Mouse (Mus musculus) limb, embryonic 14.5 days (tissue): ENCODE measurements around the gene Papss2. TPM values are rescaled to one million over a fixed set of nuclear protein-coding genes. Genes with fewer than 3 reads are reported as not detected.

Experiments used
- ATAC-seq: fragments of 200-750 bp; cut with Nextera tagmentation; 2 replicates; pipeline ENCODE4 v1.8.0; 2017; ENCODE audit warnings: low read depth, moderate number of reproducible peaks, moderate TSS enrichment; ENCODE audit not compliant: low FRiP score
- DNase-seq: peaks from one replicate; pipeline ENCODE4 v3.0.0-alpha.2; 2015; ENCODE audit warnings: low spot score
- H3K27ac ChIP-seq: fragments of 300-500 bp; sonication (generic); replicated peaks from 2 replicates; pipeline ENCODE4 v1.5.1; 2014; ENCODE audit warnings: low read depth, mild to moderate bottlenecking, low read length, moderate library complexity, mixed read lengths
- H3K27me3 ChIP-seq: fragments of 300-500 bp; sonication (generic); 2 replicates; pipeline ENCODE4 v1.6.1; 2014; ENCODE audit warnings: low read length, mixed read lengths; ENCODE audit not compliant: control insufficient read depth, insufficient read depth
- H3K36me3 ChIP-seq: fragments of 300-500 bp; sonication (generic); 2 replicates; pipeline ENCODE4 v1.6.1; 2014; ENCODE audit warnings: mild to moderate bottlenecking, low read length, moderate library complexity, mixed read lengths; ENCODE audit not compliant: control insufficient read depth, insufficient read depth
- H3K4me1 ChIP-seq: fragments of 300-500 bp; sonication (generic); 2 replicates; pipeline ENCODE4 v1.6.1; 2014; ENCODE audit warnings: antibody characterized with exemption, low read length, mixed read lengths; ENCODE audit not compliant: control insufficient read depth, insufficient read depth
- H3K4me2 ChIP-seq: fragments of 300-500 bp; sonication (generic); replicated peaks from 2 replicates; pipeline ENCODE4 v1.6.1; 2014; ENCODE audit warnings: low read depth, mild to moderate bottlenecking, low read length, moderate library complexity; ENCODE audit not compliant: severe bottlenecking
- H3K4me3 ChIP-seq: fragments of 300-500 bp; sonication (generic); replicated peaks from 2 replicates; pipeline ENCODE4 v1.5.1; 2014; ENCODE audit warnings: low read length
- H3K9ac ChIP-seq: fragments of 300-500 bp; sonication (generic); 2 replicates; pipeline ENCODE4 v1.6.1; 2014; ENCODE audit warnings: mild to moderate bottlenecking, low read depth, low read length, moderate library complexity; ENCODE audit not compliant: severe bottlenecking
- H3K9me3 ChIP-seq: fragments of 300-500 bp; sonication (generic); 2 replicates; pipeline ENCODE4 v1.6.1; 2016; ENCODE audit warnings: low read length; ENCODE audit not compliant: control insufficient read depth
- POLR2A ChIP-seq: fragments of 200-500 bp; IDR thresholded peaks from 2 replicates; pipeline ENCODE4 v1.8.0; 2012; ENCODE audit warnings: inconsistent platforms, mild to moderate bottlenecking, moderate library complexity, borderline replicate concordance; ENCODE audit not compliant: insufficient read depth, insufficient read length; ENCODE audit errors: extremely low read depth
- WGBS: fragments of 180-500 bp; shearing (Covaris S2); extraction: QIAGEN DNeasy Blood & Tissue Kit; methylation state at CpG from one replicate; pipeline ENCODE4 v1.1.7; 2014; 5-methylcytosine and 5-hydroxymethylcytosine counted together
- polyA plus RNA-seq, 2 experiments: library from polyadenylated mRNA; depleted of rRNA in 1 of 2; stranded (reverse) in 1 of 2; unstranded in 1 of 2; fragments of >200 nt; fragmentation: Nextera tagmentation in 1 of 2; extraction: Ambion mirVana in 1 of 2; gene quantifications; 2 replicates each; pipeline versions ENCODE4 v1.2.1 to v1.2.3; 2012 to 2014

Gene Papss2
- polyA plus RNA-seq, 2 experiments = 48.2 to 62.0 TPM

DNA sequence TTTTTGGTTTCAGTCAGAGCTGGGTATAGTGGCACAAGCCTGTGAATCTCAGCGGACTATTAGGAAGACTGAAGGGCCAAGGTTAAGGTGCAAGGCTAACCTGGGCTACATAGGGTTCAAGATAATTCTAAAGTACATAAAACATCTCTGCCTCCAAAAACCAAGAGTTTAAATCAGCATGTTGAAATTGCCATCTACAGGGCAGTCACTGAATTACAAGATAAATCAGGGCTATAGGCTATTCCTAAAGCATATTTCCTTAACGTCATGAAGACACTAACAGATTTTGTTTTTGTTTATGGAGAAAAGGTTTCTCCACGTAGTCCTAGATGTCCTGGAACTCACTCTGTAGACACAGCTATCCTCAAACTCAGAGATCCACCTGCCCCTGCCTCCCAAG lies 114.7 kb downstream of the Papss2 start:
- Histone ChIP-seq H3K4me1 (0 out of 2 replicates have a peak, but pooled peaks cover 4% of the 10 kb centered on the region), H3K9ac (no peak overlapping the region), H3K4me2 (no peak overlapping the region), H3K36me3 (peaks cover 15% of the 10 kb centered on the region), H3K9me3 (no peaks in the 10 kb centered on the region), H3K27ac (no peak overlapping the region), H3K4me3 (no peak overlapping the region), H3K27me3 (no peaks in the 10 kb centered on the region)
- 64% methylated on average over 3 of the region's 3 CpGs for WGBS
- no peak for TF ChIP-seq POLR2A
- ATAC-seq (no peak), DNase-seq (peak; percentile 27)

DNA sequence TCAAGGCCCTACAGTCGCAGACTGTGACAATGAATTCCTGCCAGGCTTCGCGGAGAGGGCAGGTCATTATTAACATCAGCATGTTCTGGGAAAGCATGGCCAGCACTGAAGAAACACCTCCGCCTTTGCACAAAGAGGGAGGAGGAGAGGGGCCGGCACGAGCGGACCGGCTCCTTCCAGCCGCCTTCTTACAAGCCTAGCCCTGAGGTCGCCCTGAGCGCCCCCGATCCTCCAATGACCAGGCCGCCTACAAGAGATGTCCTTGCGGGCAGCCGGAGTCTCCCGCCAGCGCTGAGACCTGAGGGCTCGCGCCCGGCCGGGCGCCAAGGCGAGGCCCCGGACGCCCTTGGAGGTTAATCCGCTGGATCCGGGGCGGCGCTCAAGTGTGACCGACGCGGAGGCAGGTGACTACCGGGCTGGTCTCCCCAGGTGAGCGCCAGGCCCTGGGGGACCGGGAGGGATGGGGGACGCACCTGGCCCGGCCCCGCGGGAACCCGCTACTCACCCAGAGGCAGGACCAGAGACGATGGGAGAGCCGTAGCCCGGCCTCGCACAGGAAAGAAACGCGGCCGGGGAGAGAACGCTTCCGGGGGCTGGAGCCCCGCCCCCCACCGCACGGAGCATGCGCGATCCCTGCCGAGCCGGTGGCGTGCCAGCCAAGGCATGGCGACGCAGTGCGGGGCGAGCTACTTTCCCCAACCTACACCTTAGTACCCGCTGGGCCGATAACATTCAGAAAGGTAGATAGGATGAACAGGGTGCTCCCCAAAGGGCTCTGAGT lies 116.4 kb downstream of the Papss2 start:
- Histone ChIP-seq H3K4me1 (0 out of 2 replicates have a peak, but pooled peaks cover 4% of the 10 kb centered on the region), H3K27ac (peak overlapping the region; percentile 68), H3K4me2 (peak overlapping the region; percentile 61), H3K36me3 (peaks cover 5% of the 10 kb centered on the region; the same call in 1 of the 2 replicates), H3K9me3 (no peaks in the 10 kb centered on the region), H3K4me3 (peak overlapping the region; percentile 95), H3K9ac (peak overlapping the region; percentile 90), H3K27me3 (no peaks in the 10 kb centered on the region)
- peak; percentile 96 for ATAC-seq
- WGBS = under 1% methylated on average over 63 of the region's 63 CpGs
- TF ChIP-seq POLR2A = peak; percentile 88; the same call in 1 of the 2 replicates
- DNase-seq = peak; percentile 92

DNA sequence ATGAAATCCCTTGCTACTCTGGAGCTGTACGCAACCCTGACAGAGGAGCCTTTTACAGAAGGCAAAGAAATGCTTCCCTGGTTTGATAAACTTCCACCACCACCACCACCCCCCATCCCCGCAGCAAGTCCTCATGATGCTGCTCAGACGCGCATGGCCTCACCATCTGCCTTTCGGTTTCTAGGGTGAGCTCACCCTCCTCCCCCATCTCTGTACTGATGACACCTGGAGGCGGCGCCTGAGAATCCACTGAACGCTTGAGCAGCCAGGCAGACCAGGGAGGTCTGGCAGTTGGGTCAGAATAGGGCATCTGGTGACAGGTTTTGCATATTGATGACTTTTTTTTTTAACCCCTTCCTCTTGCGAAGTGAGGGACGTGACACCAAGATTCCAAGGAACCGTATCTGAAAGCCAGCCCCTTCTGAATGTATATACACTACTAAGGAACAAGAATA lies 117.0 kb downstream of the Papss2 start:
- DNase-seq (peak; percentile 73), ATAC-seq (peak; percentile 82)
- WGBS = 1% methylated on average over 11 of the region's 11 CpGs
- peak overlapping the region; percentile 95 for H3K4me3 ChIP-seq
- no peak overlapping the region for H3K27ac ChIP-seq
- no peak for TF ChIP-seq POLR2A
- H3K36me3 ChIP-seq = peaks cover 5% of the 10 kb centered on the region; the same call in 1 of the 2 replicates
- 0 out of 2 replicates have a peak, but pooled peaks cover 4% of the 10 kb centered on the region for H3K4me1 ChIP-seq
- H3K9me3 ChIP-seq = no peaks in the 10 kb centered on the region
- no peaks in the 10 kb centered on the region for H3K27me3 ChIP-seq
- peak overlapping the region; percentile 61 for H3K4me2 ChIP-seq
- peak overlapping the region; percentile 90 for H3K9ac ChIP-seq

DNA sequence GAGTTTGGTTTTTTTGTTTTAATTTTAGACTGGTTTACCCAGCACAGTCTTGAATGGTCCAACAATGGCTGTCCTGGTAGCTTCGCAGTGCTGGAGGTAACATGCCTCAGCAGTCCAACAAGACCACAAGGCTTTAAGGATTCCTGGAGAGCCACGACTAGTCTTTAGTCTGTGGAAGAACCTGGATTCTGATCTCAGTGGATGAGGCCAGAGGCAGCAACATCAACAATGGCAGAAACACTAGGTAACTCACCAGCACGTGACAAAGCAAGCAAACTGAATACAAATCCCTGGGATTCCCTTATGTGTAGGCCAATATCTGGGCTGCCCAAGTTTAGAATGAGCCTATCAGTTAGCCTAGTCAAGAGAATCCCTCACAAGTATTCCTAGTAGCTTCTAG lies 117.9 kb downstream of the Papss2 start:
- ATAC-seq (no peak), DNase-seq (no peak)
- Histone ChIP-seq H3K4me2 (no peak overlapping the region), H3K36me3 (peaks cover 5% of the 10 kb centered on the region; the same call in 1 of the 2 replicates), H3K4me1 (0 out of 2 replicates have a peak, but pooled peaks cover 4% of the 10 kb centered on the region), H3K4me3 (no peak overlapping the region), H3K27me3 (no peaks in the 10 kb centered on the region), H3K27ac (no peak overlapping the region), H3K9me3 (no peaks in the 10 kb centered on the region), H3K9ac (no peak overlapping the region)
- 91% methylated on average over 3 of the region's 3 CpGs for WGBS
- no peak for TF ChIP-seq POLR2A

DNA sequence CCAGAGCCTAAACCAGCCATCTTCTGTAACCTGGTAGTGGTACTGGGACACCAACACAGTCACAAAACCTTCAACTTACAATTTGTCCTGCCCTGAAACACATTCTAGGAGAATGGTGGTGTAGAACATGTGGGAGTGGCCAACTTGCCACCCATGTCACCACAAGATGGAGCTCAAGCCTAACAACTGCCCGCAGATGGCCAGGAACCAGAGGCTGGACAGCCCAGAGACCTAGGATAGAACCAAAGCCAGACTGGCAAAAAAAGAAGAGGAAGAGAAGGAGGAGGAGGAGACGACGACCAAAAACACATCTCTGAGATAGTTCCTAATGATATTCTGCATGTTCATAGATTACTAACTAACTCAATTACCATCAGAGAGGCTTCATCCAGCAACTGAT lies 119.6 kb downstream of the Papss2 start:
- peak; percentile 45; the same call in 1 of the 2 replicates for ATAC-seq
- H3K9ac ChIP-seq = no peak overlapping the region
- H3K4me2 ChIP-seq = no peak overlapping the region
- 7% methylated on average over 3 of the region's 3 CpGs for WGBS
- no peaks in the 10 kb centered on the region for H3K27me3 ChIP-seq
- H3K9me3 ChIP-seq = no peaks in the 10 kb centered on the region
- H3K4me1 ChIP-seq = 0 out of 2 replicates have a peak, but pooled peaks cover 4% of the 10 kb centered on the region
- no peak overlapping the region for H3K27ac ChIP-seq
- no peak overlapping the region for H3K4me3 ChIP-seq
- no peaks in the 10 kb centered on the region for H3K36me3 ChIP-seq
- TF ChIP-seq POLR2A = no peak
- peak; percentile 70 for DNase-seq
